Mouse (Mus musculus) cerebellum, postnatal 14 days (tissue): ENCODE measurements around the gene Cdh23.

ENCODE experiments used
- DNase-seq, 2 experiments: peaks; one replicate each; pipeline ENCODE4 v3.0.0; 2021; ENCODE audit warnings: mixed read lengths in 2 of 2

Cdh23 gene

GRCm38 (mm10) chr10:60278786-60279185 lies 417.5 kb downstream of the Cdh23 start:
- no peak for DNase-seq

- DNase-seq, result no peak
Measured at GRCm38 (mm10) chr10:60278006-60278399, 418.3 kb downstream of the Cdh23 start.

GRCm38 (mm10) chr10:60277207-60278005 lies 418.9 kb downstream of the Cdh23 start, which contains the start of gene Psap:
Gene Psap, plus strand, starts transcription at chr10:60277627.
- DNase-seq, result peak; percentile 95 to 97

- DNase-seq, result no peak
Measured at GRCm38 (mm10) chr10:60273382-60273781, 422.9 kb downstream of the Cdh23 start.

- DNase-seq, result no peak
Measured at GRCm38 (mm10) chr10:60272241-60272640, 424.0 kb downstream of the Cdh23 start.

- DNase-seq, result no peak
Measured at GRCm38 (mm10) chr10:60271015-60271414, 425.3 kb downstream of the Cdh23 start.

- no peak for DNase-seq
Measured at GRCm38 (mm10) chr10:60269141-60270064, 426.9 kb downstream of the Cdh23 start.

GRCm38 (mm10) chr10:60268738-60269137 lies 427.6 kb downstream of the Cdh23 start:
- DNase-seq, result no peak

- no peak for DNase-seq
Measured at GRCm38 (mm10) chr10:60266842-60267401, 429.4 kb downstream of the Cdh23 start.

GRCm38 (mm10) chr10:60265252-60265651 lies 431.0 kb downstream of the Cdh23 start:
- DNase-seq, result peak in 1 of 2 experiments; percentile 46

- no peak for DNase-seq
Measured at GRCm38 (mm10) chr10:60263351-60263750, 432.9 kb downstream of the Cdh23 start.

- peak; percentile 61 to 80 for DNase-seq
Measured at GRCm38 (mm10) chr10:60262386-60262785, 433.9 kb downstream of the Cdh23 start.

- DNase-seq, result no peak
Measured at GRCm38 (mm10) chr10:60261530-60261929, 434.8 kb downstream of the Cdh23 start.

GRCm38 (mm10) chr10:60260557-60261294 lies 435.6 kb downstream of the Cdh23 start:
- DNase-seq, result no peak

- DNase-seq, result no peak
Measured at GRCm38 (mm10) chr10:60257261-60257825, 438.9 kb downstream of the Cdh23 start.

- no peak for DNase-seq
Measured at GRCm38 (mm10) chr10:60256088-60256487, 440.2 kb downstream of the Cdh23 start.
